Mouse (Mus musculus): Measurements from ENCODE around the gene Ghr. TPM values are rescaled to one million over a fixed set of nuclear protein-coding genes. Genes with fewer than 3 reads are reported as not detected.

Gene Ghr
- polyA plus RNA-seq, 1 experiment from 2014 or later = 57.9 TPM

GRCm38 (mm10) chr15:3563473-3563872, 19.8 kb downstream of the Ghr start:
- Histone ChIP-seq H3K27ac (ENCODE audit: low read length) (no peak overlapping the region), H3K9ac (ENCODE audit: low read length) (no peak overlapping the region), H3K4me2 (ENCODE audit: low read depth, low read length) (no peak overlapping the region), H3K4me1 (ENCODE audit: control insufficient read depth, insufficient read depth, low read length) (peaks cover 5% of the 10 kb centered on the region; the same call in 1 of the 2 replicates), H3K27me3 (ENCODE audit: control insufficient read depth, insufficient read depth, low read length) (no peaks in the 10 kb centered on the region), H3K36me3 (ENCODE audit: control insufficient read depth, insufficient read depth) (peaks cover 7% of the 10 kb centered on the region; the same call in 1 of the 2 replicates), H3K9me3 (replicated peaks; ENCODE audit: control insufficient read depth, low read length) (no peaks in the 10 kb centered on the region), H3K4me3 (ENCODE audit: low read length) (no peak overlapping the region)
- WGBS = 74% methylated on average over 1 of the region's 1 CpGs
- ATAC-seq (replicated peaks; ENCODE audit: extremely low read depth, insufficient read depth, low FRiP score) = no peak

- 74% methylated on average over 3 of the region's 3 CpGs for WGBS
- H3K9me3 ChIP-seq (replicated peaks; ENCODE audit: control insufficient read depth, low read length) = no peaks in the 10 kb centered on the region
- peaks cover 5% of the 10 kb centered on the region; the same call in 1 of the 2 replicates for H3K4me1 ChIP-seq (ENCODE audit: control insufficient read depth, insufficient read depth, low read length)
- no peak for ATAC-seq (replicated peaks; ENCODE audit: extremely low read depth, insufficient read depth, low FRiP score)
- H3K27ac ChIP-seq (ENCODE audit: low read length) = no peak overlapping the region
- no peak overlapping the region for H3K4me3 ChIP-seq (ENCODE audit: low read length)
- no peaks in the 10 kb centered on the region for H3K27me3 ChIP-seq (ENCODE audit: control insufficient read depth, insufficient read depth, low read length)
- H3K4me2 ChIP-seq (ENCODE audit: low read depth, low read length) = no peak overlapping the region
- no peak overlapping the region for H3K9ac ChIP-seq (ENCODE audit: low read length)
- H3K36me3 ChIP-seq (ENCODE audit: control insufficient read depth, insufficient read depth) = peaks cover 8% of the 10 kb centered on the region; the same call in 1 of the 2 replicates
Measured at GRCm38 (mm10) chr15:3558524-3558923, 24.8 kb downstream of the Ghr start.

GRCm38 (mm10) chr15:3544289-3544688, 39.0 kb downstream of the Ghr start:
- ATAC-seq (replicated peaks; ENCODE audit: extremely low read depth, insufficient read depth, low FRiP score) = no peak

GRCm38 (mm10) chr15:3536309-3536900, 46.9 kb downstream of the Ghr start:
- Histone ChIP-seq H3K9me3 (replicated peaks; ENCODE audit: control insufficient read depth, low read length) (no peaks in the 10 kb centered on the region), H3K36me3 (ENCODE audit: control insufficient read depth, insufficient read depth) (no peaks in the 10 kb centered on the region), H3K4me3 (ENCODE audit: low read length) (no peak overlapping the region), H3K27me3 (ENCODE audit: control insufficient read depth, insufficient read depth, low read length) (no peaks in the 10 kb centered on the region), H3K4me1 (ENCODE audit: control insufficient read depth, insufficient read depth, low read length) (no peaks in the 10 kb centered on the region), H3K9ac (ENCODE audit: low read length) (no peak overlapping the region), H3K4me2 (ENCODE audit: low read depth, low read length) (no peak overlapping the region), H3K27ac (ENCODE audit: low read length) (no peak overlapping the region)
- 72% methylated on average over 3 of the region's 3 CpGs for WGBS
- no peak for ATAC-seq (replicated peaks; ENCODE audit: extremely low read depth, insufficient read depth, low FRiP score)

More at GRCm38 (mm10) chr15:3544289-3544688, 39.0 kb downstream of the Ghr start:
- H3K9me3 ChIP-seq (replicated peaks; ENCODE audit: control insufficient read depth, low read length) = no peaks in the 10 kb centered on the region
- 75% methylated on average over 2 of the region's 2 CpGs for WGBS
- no peak overlapping the region for H3K4me2 ChIP-seq (ENCODE audit: low read depth, low read length)
- peaks cover 2% of the 10 kb centered on the region; the same call in 1 of the 2 replicates for H3K36me3 ChIP-seq (ENCODE audit: control insufficient read depth, insufficient read depth)
- no peaks in the 10 kb centered on the region for H3K27me3 ChIP-seq (ENCODE audit: control insufficient read depth, insufficient read depth, low read length)
- no peak overlapping the region for H3K9ac ChIP-seq (ENCODE audit: low read length)
- no peaks in the 10 kb centered on the region for H3K4me1 ChIP-seq (ENCODE audit: control insufficient read depth, insufficient read depth, low read length)
- no peak overlapping the region for H3K27ac ChIP-seq (ENCODE audit: low read length)
- no peak overlapping the region for H3K4me3 ChIP-seq (ENCODE audit: low read length)

GRCm38 (mm10) chr15:3514027-3514426, 69.3 kb downstream of the Ghr start:
- Histone ChIP-seq H3K4me1 (ENCODE audit: control insufficient read depth, insufficient read depth, low read length) (peaks cover 11% of the 10 kb centered on the region), H3K4me2 (ENCODE audit: low read depth, low read length) (no peak overlapping the region), H3K4me3 (ENCODE audit: low read length) (no peak overlapping the region), H3K9me3 (replicated peaks; ENCODE audit: control insufficient read depth, low read length) (no peaks in the 10 kb centered on the region), H3K27ac (ENCODE audit: low read length) (no peak overlapping the region), H3K9ac (ENCODE audit: low read length) (no peak overlapping the region), H3K36me3 (ENCODE audit: control insufficient read depth, insufficient read depth) (no peaks in the 10 kb centered on the region), H3K27me3 (ENCODE audit: control insufficient read depth, insufficient read depth, low read length) (no peaks in the 10 kb centered on the region)
- ATAC-seq (replicated peaks; ENCODE audit: extremely low read depth, insufficient read depth, low FRiP score) = no peak
- WGBS = 87% methylated on average over 1 of the region's 1 CpGs

GRCm38 (mm10) chr15:3512380-3512779, 70.9 kb downstream of the Ghr start:
- Histone ChIP-seq H3K9ac (ENCODE audit: low read length) (no peak overlapping the region), H3K27me3 (ENCODE audit: control insufficient read depth, insufficient read depth, low read length) (no peaks in the 10 kb centered on the region), H3K9me3 (replicated peaks; ENCODE audit: control insufficient read depth, low read length) (no peaks in the 10 kb centered on the region), H3K27ac (ENCODE audit: low read length) (no peak overlapping the region), H3K4me3 (ENCODE audit: low read length) (no peak overlapping the region), H3K4me1 (ENCODE audit: control insufficient read depth, insufficient read depth, low read length) (peaks cover 23% of the 10 kb centered on the region), H3K4me2 (ENCODE audit: low read depth, low read length) (no peak overlapping the region), H3K36me3 (ENCODE audit: control insufficient read depth, insufficient read depth) (no peaks in the 10 kb centered on the region)
- no peak for ATAC-seq (replicated peaks; ENCODE audit: extremely low read depth, insufficient read depth, low FRiP score)
- 51% methylated on average over 1 of the region's 1 CpGs for WGBS

- Histone ChIP-seq H3K36me3 (ENCODE audit: control insufficient read depth, insufficient read depth) (no peaks in the 10 kb centered on the region), H3K9ac (ENCODE audit: low read length) (no peak overlapping the region), H3K4me2 (ENCODE audit: low read depth, low read length) (no peak overlapping the region), H3K9me3 (replicated peaks; ENCODE audit: control insufficient read depth, low read length) (no peaks in the 10 kb centered on the region), H3K4me3 (ENCODE audit: low read length) (no peak overlapping the region), H3K27ac (ENCODE audit: low read length) (no peak overlapping the region), H3K27me3 (ENCODE audit: control insufficient read depth, insufficient read depth, low read length) (no peaks in the 10 kb centered on the region), H3K4me1 (ENCODE audit: control insufficient read depth, insufficient read depth, low read length) (peaks cover 23% of the 10 kb centered on the region)
- WGBS = 76% methylated on average over 2 of the region's 2 CpGs
- ATAC-seq (replicated peaks; ENCODE audit: extremely low read depth, insufficient read depth, low FRiP score) = no peak
Measured at GRCm38 (mm10) chr15:3511639-3512171, 71.6 kb downstream of the Ghr start.

- Histone ChIP-seq H3K4me2 (ENCODE audit: low read depth, low read length) (no peak overlapping the region), H3K27ac (ENCODE audit: low read length) (peak overlapping the region; percentile 45), H3K4me1 (ENCODE audit: control insufficient read depth, insufficient read depth, low read length) (peaks cover 26% of the 10 kb centered on the region), H3K36me3 (ENCODE audit: control insufficient read depth, insufficient read depth) (no peaks in the 10 kb centered on the region), H3K4me3 (ENCODE audit: low read length) (no peak overlapping the region), H3K9ac (ENCODE audit: low read length) (no peak overlapping the region), H3K9me3 (replicated peaks; ENCODE audit: control insufficient read depth, low read length) (no peaks in the 10 kb centered on the region), H3K27me3 (ENCODE audit: control insufficient read depth, insufficient read depth, low read length) (no peaks in the 10 kb centered on the region)
- ATAC-seq (replicated peaks; ENCODE audit: extremely low read depth, insufficient read depth, low FRiP score) = peak; percentile 89
- WGBS = 47% methylated on average over 3 of the region's 3 CpGs
Measured at GRCm38 (mm10) chr15:3509089-3509488, 74.2 kb downstream of the Ghr start.

- 90% methylated on average over 2 of the region's 2 CpGs for WGBS
- Histone ChIP-seq H3K27ac (ENCODE audit: low read length) (no peak overlapping the region), H3K9me3 (replicated peaks; ENCODE audit: control insufficient read depth, low read length) (no peaks in the 10 kb centered on the region), H3K9ac (ENCODE audit: low read length) (no peak overlapping the region), H3K4me3 (ENCODE audit: low read length) (no peak overlapping the region), H3K4me2 (ENCODE audit: low read depth, low read length) (no peak overlapping the region), H3K36me3 (ENCODE audit: control insufficient read depth, insufficient read depth) (no peaks in the 10 kb centered on the region), H3K27me3 (ENCODE audit: control insufficient read depth, insufficient read depth, low read length) (no peaks in the 10 kb centered on the region), H3K4me1 (ENCODE audit: control insufficient read depth, insufficient read depth, low read length) (peaks cover 26% of the 10 kb centered on the region)
- no peak for ATAC-seq (replicated peaks; ENCODE audit: extremely low read depth, insufficient read depth, low FRiP score)
Measured at GRCm38 (mm10) chr15:3507329-3507728, 76.0 kb downstream of the Ghr start.

Data from heart, embryonic 16.5 days (tissue).